Mouse (Mus musculus): ENCODE results near the gene Snd1. TPM values are rescaled to one million over a fixed set of nuclear protein-coding genes. Genes with fewer than 3 reads are reported as not detected.

Gene Snd1
- total RNA-seq, 1 experiment, result 343 TPM

DNA sequence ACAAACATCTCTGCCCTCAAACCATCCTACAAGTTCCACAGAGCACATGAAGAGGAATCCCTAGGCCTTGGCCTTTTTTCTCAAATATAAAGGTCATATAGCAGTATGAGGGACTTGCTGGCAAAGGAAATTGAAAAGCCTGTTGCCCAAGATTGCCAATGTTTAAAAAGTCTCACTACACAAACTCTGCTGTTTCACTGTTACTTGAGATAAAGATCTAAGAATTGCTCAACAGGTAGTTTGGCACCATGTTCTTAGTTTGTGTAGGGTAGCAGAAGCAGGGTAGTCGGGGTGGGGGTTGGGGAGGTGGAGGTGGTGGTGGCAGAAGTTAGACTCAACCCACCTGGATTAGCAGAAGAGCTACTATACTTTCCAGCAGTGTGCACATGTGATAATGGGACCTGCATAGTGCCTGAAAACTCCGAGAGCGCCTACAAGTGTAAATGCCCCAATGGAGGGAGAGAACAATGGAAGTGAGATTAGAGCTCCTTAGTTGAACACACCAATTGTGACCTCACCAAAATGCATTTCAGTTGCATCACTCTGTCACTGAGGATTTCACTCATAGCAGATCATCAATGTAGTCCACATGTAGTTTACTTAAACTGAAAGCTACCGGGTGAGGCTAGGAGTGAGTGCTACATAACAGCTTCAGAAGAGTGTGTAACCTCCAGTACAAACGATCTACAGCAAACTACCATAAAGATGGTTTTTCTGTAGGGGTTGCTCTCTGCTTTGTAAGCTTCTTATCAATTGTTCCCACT, 259.1 kb downstream of the Snd1 start:
- TF ChIP-seq MAFK (IDR thresholded peaks at IDR 0.05; ENCODE audit: insufficient read depth, low read depth, low read length), result no peak
- no peak for TF ChIP-seq CHD2 (IDR thresholded peaks at IDR 0.05; ENCODE audit: low read depth, low read length)
- TF ChIP-seq ZC3H11A (IDR thresholded peaks at IDR 0.05; ENCODE audit: borderline replicate concordance, low read depth, low read length), result no peak
- no peak for TF ChIP-seq HCFC1 (IDR thresholded peaks at IDR 0.05; ENCODE audit: borderline replicate concordance, insufficient read depth, low read length)
- no peak for TF ChIP-seq ZNF384 (IDR thresholded peaks at IDR 0.05; ENCODE audit: low read depth, low read length)

DNA sequence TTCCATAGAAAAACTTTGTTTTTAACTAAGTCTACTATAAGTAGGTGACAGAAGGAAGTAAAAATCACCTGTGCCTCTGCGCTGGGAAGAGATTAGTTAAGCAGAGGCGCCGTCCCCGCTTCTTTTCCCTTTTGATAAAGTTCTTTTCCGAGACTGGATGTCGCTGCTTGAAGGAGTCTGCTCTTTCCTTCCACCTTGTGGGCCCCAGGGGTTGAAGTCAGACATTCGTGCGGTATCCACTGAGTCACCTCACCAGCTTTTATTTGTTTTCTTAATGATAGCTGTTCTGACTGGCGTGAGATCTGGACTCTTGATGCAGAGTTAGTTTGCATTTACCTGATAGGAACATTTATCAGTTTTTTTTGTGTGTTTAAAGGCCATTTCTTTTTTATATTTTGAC, 260.2 kb downstream of the Snd1 start:
- Histone ChIP-seq H3K4me1 (ENCODE audit: control insufficient read depth in 2 of 2, insufficient read depth in 2 of 2, low read length in 2 of 2, poor library complexity in 1 of 2) (no peaks in the 10 kb centered on the region), H3K9ac (ENCODE audit: insufficient read depth, low read depth, low read length, poor library complexity, severe bottlenecking) (no peak overlapping the region), H3K36me3 (ENCODE audit: control insufficient read depth, insufficient read depth, low read length, poor library complexity, severe bottlenecking) (no peaks in the 10 kb centered on the region), H3K27ac (ENCODE audit: insufficient read depth, low read depth, low read length, poor library complexity, severe bottlenecking) (no peak overlapping the region), H3K9me3 (ENCODE audit: control insufficient read depth, insufficient read depth, low read depth, low read length) (no peaks in the 10 kb centered on the region), H3K4me3 (ENCODE audit: insufficient read depth in 1 of 2, low read depth in 1 of 2, low read length in 2 of 2, poor library complexity in 1 of 2, severe bottlenecking in 1 of 2) (no peak overlapping the region)
- DNase-seq (ENCODE audit: low read depth, low spot score), result no peak
- TF ChIP-seq MAFK (IDR thresholded peaks at IDR 0.05; ENCODE audit: insufficient read depth, low read depth, low read length), result no peak
- TF ChIP-seq ZNF384 (IDR thresholded peaks at IDR 0.05; ENCODE audit: low read depth, low read length), result no peak
- no peak for TF ChIP-seq HCFC1 (IDR thresholded peaks at IDR 0.05; ENCODE audit: borderline replicate concordance, insufficient read depth, low read length)
- no peak for TF ChIP-seq ZC3H11A (IDR thresholded peaks at IDR 0.05; ENCODE audit: borderline replicate concordance, low read depth, low read length)
- TF ChIP-seq CHD2 (IDR thresholded peaks at IDR 0.05; ENCODE audit: low read depth, low read length), result no peak
- in situ Hi-C loops (cut with MboI; ENCODE audit: low sequenced_read_pairs in 2 of 2, unreplicated experiment in 2 of 2), result no loop called here

More for the DNA sequence above, 259.1 kb downstream of the Snd1 start:
- Histone ChIP-seq H3K4me3 (ENCODE audit: insufficient read depth in 1 of 2, low read depth in 1 of 2, low read length in 2 of 2, poor library complexity in 1 of 2, severe bottlenecking in 1 of 2) (no peak overlapping the region), H3K4me1 (ENCODE audit: control insufficient read depth in 2 of 2, insufficient read depth in 2 of 2, low read length in 2 of 2, poor library complexity in 1 of 2) (no peaks in the 10 kb centered on the region), H3K27ac (ENCODE audit: insufficient read depth, low read depth, low read length, poor library complexity, severe bottlenecking) (no peak overlapping the region), H3K36me3 (ENCODE audit: control insufficient read depth, insufficient read depth, low read length, poor library complexity, severe bottlenecking) (no peaks in the 10 kb centered on the region), H3K9ac (ENCODE audit: insufficient read depth, low read depth, low read length, poor library complexity, severe bottlenecking) (no peak overlapping the region), H3K9me3 (ENCODE audit: control insufficient read depth, insufficient read depth, low read depth, low read length) (no peaks in the 10 kb centered on the region)
- no peak for DNase-seq (ENCODE audit: low read depth, low spot score)
- in situ Hi-C loops (cut with MboI; ENCODE audit: low sequenced_read_pairs in 2 of 2, unreplicated experiment in 2 of 2), result no loop called here

DNA sequence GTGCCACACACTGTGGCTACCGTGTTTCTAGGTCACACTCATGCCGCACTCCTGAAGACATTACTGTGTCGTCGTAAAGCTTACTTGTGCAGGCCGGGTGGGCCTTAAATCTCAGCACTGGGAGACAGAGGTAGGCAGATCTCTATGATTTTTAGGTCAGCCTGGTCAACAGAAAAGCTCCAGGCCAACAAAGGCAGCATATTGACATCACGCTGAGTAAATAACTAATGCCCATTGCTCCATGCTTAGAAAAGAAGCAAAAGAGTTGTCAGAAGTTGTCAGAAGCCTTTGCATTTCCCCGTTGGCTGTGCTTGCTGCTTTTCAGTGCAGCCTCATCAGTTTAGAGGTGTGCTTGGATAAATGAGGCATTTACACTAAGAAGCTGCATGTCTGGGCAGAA, 261.7 kb downstream of the Snd1 start:
- TF ChIP-seq ZNF384 (IDR thresholded peaks at IDR 0.05; ENCODE audit: low read depth, low read length), result no peak
- TF ChIP-seq MAFK (IDR thresholded peaks at IDR 0.05; ENCODE audit: insufficient read depth, low read depth, low read length), result no peak
- no peak for TF ChIP-seq HCFC1 (IDR thresholded peaks at IDR 0.05; ENCODE audit: borderline replicate concordance, insufficient read depth, low read length)
- no peak for TF ChIP-seq CHD2 (IDR thresholded peaks at IDR 0.05; ENCODE audit: low read depth, low read length)
- TF ChIP-seq ZC3H11A (IDR thresholded peaks at IDR 0.05; ENCODE audit: borderline replicate concordance, low read depth, low read length), result no peak
- no peaks in the 10 kb centered on the region for H3K36me3 ChIP-seq (ENCODE audit: control insufficient read depth, insufficient read depth, low read length, poor library complexity, severe bottlenecking)
- H3K4me1 ChIP-seq (ENCODE audit: control insufficient read depth in 2 of 2, insufficient read depth in 2 of 2, low read length in 2 of 2, poor library complexity in 1 of 2), result no peaks in the 10 kb centered on the region
- H3K27ac ChIP-seq (ENCODE audit: insufficient read depth, low read depth, low read length, poor library complexity, severe bottlenecking), result no peak overlapping the region
- no peak overlapping the region for H3K4me3 ChIP-seq (ENCODE audit: insufficient read depth in 1 of 2, low read depth in 1 of 2, low read length in 2 of 2, poor library complexity in 1 of 2, severe bottlenecking in 1 of 2)
- H3K9me3 ChIP-seq (ENCODE audit: control insufficient read depth, insufficient read depth, low read depth, low read length), result no peaks in the 10 kb centered on the region
- in situ Hi-C loops (cut with MboI; ENCODE audit: low sequenced_read_pairs in 2 of 2, unreplicated experiment in 2 of 2), result no loop called here
- no peak for DNase-seq (ENCODE audit: low read depth, low spot score)
- no peak overlapping the region for H3K9ac ChIP-seq (ENCODE audit: insufficient read depth, low read depth, low read length, poor library complexity, severe bottlenecking)

DNA sequence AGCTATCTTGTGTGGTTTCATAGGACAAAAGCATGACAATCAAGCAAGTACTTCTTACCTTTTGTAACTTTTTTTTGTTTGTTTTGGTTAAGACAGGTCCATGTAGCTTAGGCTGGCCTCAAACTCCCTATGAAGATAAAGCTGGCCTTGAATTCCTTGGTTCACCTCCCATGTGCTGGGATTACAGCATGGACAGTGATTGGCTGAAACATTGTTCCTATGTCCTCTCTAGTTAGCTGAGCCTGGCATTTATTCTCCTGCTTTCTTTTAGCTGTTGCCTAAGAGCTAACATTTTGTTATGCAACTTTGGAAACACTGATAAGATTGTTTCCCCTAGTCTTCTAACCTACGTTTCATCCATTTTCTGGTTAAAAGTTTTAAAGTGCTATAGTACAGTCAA, 262.7 kb downstream of the Snd1 start:
- no peak for DNase-seq (ENCODE audit: low read depth, low spot score)
- Histone ChIP-seq H3K36me3 (ENCODE audit: control insufficient read depth, insufficient read depth, low read length, poor library complexity, severe bottlenecking) (no peaks in the 10 kb centered on the region), H3K27ac (ENCODE audit: insufficient read depth, low read depth, low read length, poor library complexity, severe bottlenecking) (no peak overlapping the region), H3K9me3 (ENCODE audit: control insufficient read depth, insufficient read depth, low read depth, low read length) (no peaks in the 10 kb centered on the region), H3K4me3 (ENCODE audit: insufficient read depth in 1 of 2, low read depth in 1 of 2, low read length in 2 of 2, poor library complexity in 1 of 2, severe bottlenecking in 1 of 2) (no peak overlapping the region), H3K4me1 (ENCODE audit: control insufficient read depth in 2 of 2, insufficient read depth in 2 of 2, low read length in 2 of 2, poor library complexity in 1 of 2) (no peaks in the 10 kb centered on the region), H3K9ac (ENCODE audit: insufficient read depth, low read depth, low read length, poor library complexity, severe bottlenecking) (no peak overlapping the region)
- in situ Hi-C loops (cut with MboI; ENCODE audit: low sequenced_read_pairs in 2 of 2, unreplicated experiment in 2 of 2), result no loop called here
- TF ChIP-seq MAFK (IDR thresholded peaks at IDR 0.05; ENCODE audit: insufficient read depth, low read depth, low read length) (no peak), ZC3H11A (IDR thresholded peaks at IDR 0.05; ENCODE audit: borderline replicate concordance, low read depth, low read length) (no peak), HCFC1 (IDR thresholded peaks at IDR 0.05; ENCODE audit: borderline replicate concordance, insufficient read depth, low read length) (no peak), ZNF384 (IDR thresholded peaks at IDR 0.05; ENCODE audit: low read depth, low read length) (no peak), CHD2 (IDR thresholded peaks at IDR 0.05; ENCODE audit: low read depth, low read length) (no peak)
